Mouse (Mus musculus): ENCODE results near the gene Castor2. TPM values are rescaled to one million over a fixed set of nuclear protein-coding genes. Genes with fewer than 3 reads are reported as not detected.

Gene Castor2
- polyA plus RNA-seq, 1 experiment: 11.2 TPM

DNA sequence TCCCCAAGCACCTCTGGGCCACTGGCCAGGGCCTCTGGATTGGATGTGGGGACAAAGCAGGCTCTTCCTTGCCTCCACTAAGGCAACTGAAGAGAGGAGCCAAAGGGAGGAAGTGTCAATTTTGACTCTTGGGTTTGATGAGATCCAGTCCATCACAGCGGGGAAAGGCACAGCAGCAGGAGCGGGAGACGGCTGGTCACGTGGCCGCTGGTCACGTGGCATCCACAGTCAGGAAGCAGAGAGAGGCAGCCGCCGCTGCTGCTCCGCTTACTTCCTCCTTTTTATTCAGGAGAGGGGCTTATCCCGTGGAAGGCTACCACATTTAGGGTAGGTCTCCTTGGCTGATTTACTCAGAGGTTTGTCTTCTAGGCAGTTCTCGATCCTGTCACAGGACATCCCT is 42.9 kb downstream of the Castor2 start:
- TF ChIP-seq CTCF (IDR thresholded peaks at IDR 0.05; ENCODE audit: insufficient read depth, low read length): no peak
- no peak for TF ChIP-seq POLR2A (IDR thresholded peaks at IDR 0.05; ENCODE audit: borderline replicate concordance, extremely low read depth, low read depth, low read length)
- no peak overlapping the region for H3K4me3 ChIP-seq (replicated peaks; ENCODE audit: extremely low read depth, low read depth, low read length)
- 0 out of 2 replicates have a peak, but pooled peaks cover 2% of the 10 kb centered on the region for H3K4me1 ChIP-seq (ENCODE audit: control insufficient read depth, insufficient read depth, low read length)
- 77% methylated on average over 11 of the region's 11 CpGs for WGBS
- DNase-seq: no peak

DNA sequence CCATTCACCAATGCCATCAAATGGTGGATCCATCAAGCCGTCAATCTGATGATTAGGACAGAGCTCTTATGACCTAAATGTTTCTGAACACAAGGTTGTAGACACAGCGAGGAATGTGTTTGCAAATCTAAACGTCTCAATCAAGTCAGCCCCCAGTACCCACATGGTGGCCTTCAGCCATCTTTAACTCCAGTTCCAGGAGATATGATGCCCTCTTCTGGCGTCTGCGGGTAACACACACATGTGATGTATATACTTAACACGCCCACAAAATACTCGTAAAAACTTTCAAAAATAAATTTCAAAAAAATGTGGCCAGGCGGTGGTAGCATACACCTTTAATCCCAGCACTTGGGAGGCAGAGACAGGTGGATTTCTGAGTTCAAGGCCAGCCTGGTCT is 45.5 kb downstream of the Castor2 start:
- DNase-seq: no peak
- WGBS: 95% methylated on average over 8 of the region's 8 CpGs
- 0 out of 2 replicates have a peak, but pooled peaks cover 2% of the 10 kb centered on the region for H3K4me1 ChIP-seq (ENCODE audit: control insufficient read depth, insufficient read depth, low read length)
- no peak overlapping the region for H3K4me3 ChIP-seq (replicated peaks; ENCODE audit: extremely low read depth, low read depth, low read length)
- TF ChIP-seq POLR2A (IDR thresholded peaks at IDR 0.05; ENCODE audit: borderline replicate concordance, extremely low read depth, low read depth, low read length) (no peak), CTCF (IDR thresholded peaks at IDR 0.05; ENCODE audit: insufficient read depth, low read length) (no peak)

DNA sequence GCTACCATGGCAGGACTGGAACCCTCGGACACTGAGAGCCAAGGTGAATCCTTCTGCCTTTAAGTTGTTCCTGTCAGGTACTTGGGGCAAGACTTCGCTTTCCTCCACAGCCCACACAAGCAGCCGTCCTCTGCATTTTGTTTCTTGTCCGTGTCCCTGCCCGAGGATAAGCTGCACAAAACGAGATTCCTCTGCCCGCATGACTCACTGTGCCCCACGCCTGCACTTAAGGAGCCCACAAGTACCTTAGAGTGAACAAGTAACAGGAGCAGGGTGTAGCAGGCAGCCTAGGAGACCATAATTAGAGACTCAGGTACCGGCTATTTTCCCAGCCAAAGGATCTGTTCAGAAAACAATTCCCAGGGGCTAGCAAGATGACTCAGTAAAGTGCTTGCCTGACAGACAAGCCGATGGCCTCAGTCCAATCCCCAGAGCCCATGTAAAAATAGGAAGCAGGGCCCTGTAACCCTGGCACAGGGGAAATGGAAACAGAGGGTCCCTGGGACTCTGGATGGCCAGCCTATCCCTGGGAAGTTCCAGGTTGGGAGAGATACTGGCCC is 47.8 kb downstream of the Castor2 start:
- peak; percentile 55 for DNase-seq
- TF ChIP-seq CTCF (IDR thresholded peaks at IDR 0.05; ENCODE audit: insufficient read depth, low read length) (no peak), POLR2A (IDR thresholded peaks at IDR 0.05; ENCODE audit: borderline replicate concordance, extremely low read depth, low read depth, low read length) (no peak)
- Histone ChIP-seq H3K4me1 (ENCODE audit: control insufficient read depth, insufficient read depth, low read length) (0 out of 2 replicates have a peak, but pooled peaks cover 2% of the 10 kb centered on the region), H3K4me3 (replicated peaks; ENCODE audit: extremely low read depth, low read depth, low read length) (no peak overlapping the region)
- whole genome bisulfite sequencing: 70% methylated on average over 10 of the region's 10 CpGs

DNA sequence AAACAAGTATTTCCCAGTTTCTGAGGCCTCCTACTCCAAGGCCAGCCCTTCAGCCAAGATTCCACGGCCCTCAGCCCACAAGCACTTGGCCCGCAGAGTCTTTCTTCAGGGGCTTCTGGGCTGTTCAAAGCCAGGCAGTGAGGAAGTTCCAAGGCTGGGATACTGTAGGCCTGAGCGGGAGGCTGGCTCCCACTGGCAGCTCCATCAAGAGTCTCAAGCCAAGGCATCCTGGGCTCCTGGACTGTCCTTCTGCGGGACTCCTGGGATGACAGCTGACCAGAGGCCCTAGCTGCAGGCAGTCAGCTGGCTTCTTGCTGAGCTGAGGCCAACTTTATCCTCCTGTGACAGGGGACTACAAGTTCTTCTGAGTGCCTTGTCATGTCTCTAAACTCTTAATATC is 48.6 kb downstream of the Castor2 start:
- 0 out of 2 replicates have a peak, but pooled peaks cover 2% of the 10 kb centered on the region for H3K4me1 ChIP-seq (ENCODE audit: control insufficient read depth, insufficient read depth, low read length)
- DNase-seq: no peak
- no peak overlapping the region for H3K4me3 ChIP-seq (replicated peaks; ENCODE audit: extremely low read depth, low read depth, low read length)
- 64% methylated on average over 4 of the region's 4 CpGs for WGBS
- no peak for TF ChIP-seq POLR2A (IDR thresholded peaks at IDR 0.05; ENCODE audit: borderline replicate concordance, extremely low read depth, low read depth, low read length)
- no peak for TF ChIP-seq CTCF (IDR thresholded peaks at IDR 0.05; ENCODE audit: insufficient read depth, low read length)

DNA sequence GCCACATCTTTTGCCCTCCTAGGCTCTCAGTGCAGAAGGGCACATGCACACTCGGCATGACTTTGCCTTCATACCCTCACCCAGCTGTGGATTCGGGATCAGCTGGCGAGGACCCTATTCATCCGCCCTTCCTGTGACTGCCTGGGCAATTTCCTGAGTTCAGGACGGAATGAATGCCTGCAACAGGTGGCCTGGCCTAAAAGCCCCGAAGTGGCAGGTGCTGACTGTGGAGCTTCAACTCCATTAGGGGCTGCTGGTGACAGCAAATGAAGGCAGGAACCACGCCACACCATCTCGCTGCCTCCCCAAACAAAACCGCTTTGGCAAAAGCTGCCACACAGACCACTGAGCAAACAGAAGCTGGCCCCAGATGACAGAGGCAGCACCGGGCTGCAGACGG is 52.4 kb downstream of the Castor2 start:
- H3K4me3 ChIP-seq (replicated peaks; ENCODE audit: extremely low read depth, low read depth, low read length): no peak overlapping the region
- H3K4me1 ChIP-seq (ENCODE audit: control insufficient read depth, insufficient read depth, low read length): 0 out of 2 replicates have a peak, but pooled peaks cover 2% of the 10 kb centered on the region
- DNase-seq: no peak
- no peak for TF ChIP-seq CTCF (IDR thresholded peaks at IDR 0.05; ENCODE audit: insufficient read depth, low read length)
- TF ChIP-seq POLR2A (IDR thresholded peaks at IDR 0.05; ENCODE audit: borderline replicate concordance, extremely low read depth, low read depth, low read length): no peak
- WGBS: 58% methylated on average over 11 of the region's 11 CpGs

DNA sequence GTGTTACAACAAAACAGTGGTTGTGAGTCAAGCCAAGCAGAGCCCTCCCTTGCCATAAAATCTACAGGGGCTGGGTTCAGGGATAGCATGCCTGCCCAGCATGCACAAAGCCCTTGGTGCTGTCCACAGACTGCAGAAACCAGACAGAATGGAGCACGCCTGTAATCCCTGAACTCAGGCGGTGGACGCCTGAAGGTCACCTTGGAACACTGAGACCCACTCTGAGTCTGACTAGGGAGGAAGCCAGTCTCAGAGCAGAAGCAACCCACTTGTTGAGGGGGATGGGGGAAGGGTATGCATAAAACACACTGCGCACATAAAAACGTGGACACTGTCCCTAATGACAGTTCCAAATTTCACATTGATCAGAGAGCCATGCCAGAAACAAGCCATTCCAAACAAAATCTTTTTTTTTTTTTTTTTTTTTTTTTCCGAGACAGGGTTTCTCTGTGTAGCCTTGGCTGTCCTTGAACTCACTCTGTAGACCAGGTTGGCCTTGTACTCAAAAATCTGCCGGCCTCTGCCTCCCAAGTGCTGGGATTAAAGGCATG is 56.5 kb downstream of the Castor2 start:
- no peak for TF ChIP-seq CTCF (IDR thresholded peaks at IDR 0.05; ENCODE audit: insufficient read depth, low read length)
- TF ChIP-seq POLR2A (IDR thresholded peaks at IDR 0.05; ENCODE audit: borderline replicate concordance, extremely low read depth, low read depth, low read length): no peak
- 85% methylated on average over 7 of the region's 7 CpGs for WGBS
- Histone ChIP-seq H3K4me3 (replicated peaks; ENCODE audit: extremely low read depth, low read depth, low read length) (no peak overlapping the region), H3K4me1 (ENCODE audit: control insufficient read depth, insufficient read depth, low read length) (no peaks in the 10 kb centered on the region)
- DNase-seq: no peak

DNA sequence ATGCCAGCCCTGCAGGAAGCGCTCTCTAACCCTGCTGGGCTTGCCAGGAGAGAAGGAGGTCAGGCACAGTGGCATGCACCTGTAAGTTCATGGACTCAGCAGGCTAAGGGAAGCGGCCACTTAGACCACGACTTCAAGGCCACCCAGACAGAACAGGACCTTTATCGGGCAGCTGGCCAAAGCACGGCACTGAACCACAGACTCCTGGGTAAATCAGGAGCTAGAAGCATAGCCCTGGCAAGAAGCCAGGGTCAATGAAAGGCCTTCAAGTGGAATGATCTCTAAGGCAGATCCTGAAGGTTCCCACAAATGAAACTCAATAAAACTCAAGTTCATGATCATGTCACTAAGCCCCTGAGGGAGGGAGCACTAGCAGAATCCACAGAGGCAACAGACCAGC is 65.2 kb downstream of the Castor2 start:
- Histone ChIP-seq H3K4me1 (ENCODE audit: control insufficient read depth, insufficient read depth, low read length) (no peaks in the 10 kb centered on the region), H3K4me3 (replicated peaks; ENCODE audit: extremely low read depth, low read depth, low read length) (no peak overlapping the region)
- 49% methylated on average over 5 of the region's 5 CpGs for WGBS
- TF ChIP-seq CTCF (IDR thresholded peaks at IDR 0.05; ENCODE audit: insufficient read depth, low read length): no peak
- TF ChIP-seq POLR2A (IDR thresholded peaks at IDR 0.05; ENCODE audit: borderline replicate concordance, extremely low read depth, low read depth, low read length): no peak
- DNase-seq: no peak

DNA sequence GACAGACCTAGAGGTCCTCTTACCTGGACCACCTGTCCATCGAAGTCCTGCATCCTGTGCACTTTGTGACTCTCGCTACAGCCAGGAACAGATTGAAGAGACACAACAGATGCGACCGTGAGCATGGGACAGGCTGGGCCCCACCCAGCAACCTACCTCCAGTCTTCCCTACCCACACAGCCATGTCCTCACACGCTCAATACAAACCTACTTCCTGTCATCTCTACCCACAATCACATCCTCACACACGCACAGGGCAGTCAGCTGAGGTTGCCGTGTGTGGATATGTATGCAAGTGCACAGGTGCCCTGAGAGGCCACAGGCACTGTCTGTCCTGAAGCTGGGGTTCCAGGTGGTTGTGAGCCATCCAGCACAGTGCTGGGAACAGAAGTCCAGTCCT is 67.1 kb downstream of the Castor2 start:
- no peak for TF ChIP-seq POLR2A (IDR thresholded peaks at IDR 0.05; ENCODE audit: borderline replicate concordance, extremely low read depth, low read depth, low read length)
- no peak for TF ChIP-seq CTCF (IDR thresholded peaks at IDR 0.05; ENCODE audit: insufficient read depth, low read length)
- H3K4me1 ChIP-seq (ENCODE audit: control insufficient read depth, insufficient read depth, low read length): no peaks in the 10 kb centered on the region
- no peak overlapping the region for H3K4me3 ChIP-seq (replicated peaks; ENCODE audit: extremely low read depth, low read depth, low read length)
- no peak for DNase-seq
- WGBS: 81% methylated on average over 7 of the region's 7 CpGs

DNA sequence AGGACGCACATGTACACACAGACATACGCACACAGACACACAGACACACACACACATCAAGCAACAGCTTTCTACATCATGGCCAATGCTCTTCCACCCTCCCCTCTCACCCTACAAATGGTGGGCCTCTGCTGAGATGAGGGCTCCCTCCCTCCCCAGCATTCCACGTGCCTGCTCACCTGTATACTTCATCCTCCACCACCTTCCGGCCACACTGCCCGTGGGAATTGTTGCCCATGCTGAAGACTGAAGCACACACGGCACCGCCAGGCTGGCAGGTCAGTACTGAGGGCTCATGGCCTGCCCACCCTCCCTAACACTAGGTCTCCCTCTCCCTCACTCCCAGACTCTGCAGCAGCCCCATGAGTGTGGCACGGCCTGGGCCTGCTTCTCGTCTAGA is 68.5 kb downstream of the Castor2 start:
- Histone ChIP-seq H3K4me3 (replicated peaks; ENCODE audit: extremely low read depth, low read depth, low read length) (no peak overlapping the region), H3K4me1 (ENCODE audit: control insufficient read depth, insufficient read depth, low read length) (no peaks in the 10 kb centered on the region)
- no peak for DNase-seq
- 90% methylated on average over 9 of the region's 9 CpGs for WGBS
- TF ChIP-seq CTCF (IDR thresholded peaks at IDR 0.05; ENCODE audit: insufficient read depth, low read length) (no peak), POLR2A (IDR thresholded peaks at IDR 0.05; ENCODE audit: borderline replicate concordance, extremely low read depth, low read depth, low read length) (no peak)

DNA sequence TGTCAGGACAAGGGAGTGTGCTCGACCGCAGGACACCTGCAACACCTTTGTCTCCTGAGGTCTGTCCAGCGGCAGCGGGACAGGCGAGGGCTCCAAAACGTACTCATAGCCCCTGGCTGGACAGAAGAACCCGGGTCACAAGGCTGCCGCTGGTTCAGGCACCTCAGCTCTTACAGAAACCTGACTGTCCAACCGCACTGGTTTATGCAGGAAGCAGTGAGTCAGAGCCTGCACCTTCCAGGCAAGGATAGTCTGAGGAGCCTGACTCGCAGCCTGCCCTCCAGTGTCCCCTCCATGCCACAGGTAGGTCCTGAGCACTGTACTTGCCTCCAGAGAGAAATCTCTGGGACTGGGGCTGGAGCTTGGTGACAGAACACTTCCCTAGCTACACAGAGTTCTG is 69.7 kb downstream of the Castor2 start:
- TF ChIP-seq CTCF (IDR thresholded peaks at IDR 0.05; ENCODE audit: insufficient read depth, low read length): no peak
- TF ChIP-seq POLR2A (IDR thresholded peaks at IDR 0.05; ENCODE audit: borderline replicate concordance, extremely low read depth, low read depth, low read length): no peak
- Histone ChIP-seq H3K4me3 (replicated peaks; ENCODE audit: extremely low read depth, low read depth, low read length) (no peak overlapping the region), H3K4me1 (ENCODE audit: control insufficient read depth, insufficient read depth, low read length) (no peaks in the 10 kb centered on the region)
- no peak for DNase-seq
- WGBS: 93% methylated on average over 10 of the region's 10 CpGs
